Mouse (Mus musculus) limb, embryonic 13.5 days (tissue): ENCODE measurements around the gene Il9r. TPM values are rescaled to one million over a fixed set of nuclear protein-coding genes. Genes with fewer than 3 reads are reported as not detected.

Experiments
- ATAC-seq: fragments of 200-750 bp; cut with Nextera tagmentation; 2 replicates; pipeline ENCODE4 v1.8.0; 2017; ENCODE audit warnings: low read depth, moderate number of reproducible peaks, moderate TSS enrichment; ENCODE audit not compliant: low FRiP score
- H3K27ac ChIP-seq: fragments of 300-500 bp; sonication (generic); 2 replicates; pipeline ENCODE4 v1.5.1; 2015; ENCODE audit warnings: inconsistent platforms, mild to moderate bottlenecking, moderate library complexity
- H3K27me3 ChIP-seq: fragments of 300-500 bp; sonication (generic); 2 replicates; pipeline ENCODE4 v1.6.1; 2015; ENCODE audit warnings: mild to moderate bottlenecking, inconsistent platforms
- H3K36me3 ChIP-seq: fragments of 300-500 bp; sonication (generic); 2 replicates; pipeline ENCODE4 v1.6.1; 2015; ENCODE audit warnings: inconsistent platforms, mild to moderate bottlenecking, moderate library complexity
- H3K4me1 ChIP-seq: fragments of 300-500 bp; sonication (generic); 2 replicates; pipeline ENCODE4 v1.6.1; 2015; ENCODE audit warnings: inconsistent platforms
- H3K4me2 ChIP-seq: fragments of 300-500 bp; sonication (generic); replicated peaks from 2 replicates; pipeline ENCODE4 v1.6.1; 2015; ENCODE audit warnings: inconsistent platforms, mild to moderate bottlenecking, moderate library complexity
- H3K4me3 ChIP-seq: fragments of 300-500 bp; sonication (generic); 2 replicates; pipeline ENCODE4 v1.5.1; 2015; ENCODE audit warnings: moderate library complexity, mild to moderate bottlenecking, inconsistent platforms
- H3K9ac ChIP-seq: fragments of 300-500 bp; sonication (generic); 2 replicates; pipeline ENCODE4 v1.6.1; 2015; ENCODE audit warnings: mild to moderate bottlenecking, inconsistent platforms
- H3K9me3 ChIP-seq: fragments of 300-500 bp; sonication (generic); 2 replicates; pipeline ENCODE4 v1.6.1; 2016; ENCODE audit warnings: inconsistent platforms
- WGBS: fragments of 180-500 bp; shearing (Covaris S2); methylation state at CpG from one replicate; pipeline ENCODE4 v1.1.7; 2015; 5-methylcytosine and 5-hydroxymethylcytosine counted together
- polyA plus RNA-seq: library from polyadenylated mRNA; unstranded; fragments of >200 nt; fragmentation: Nextera tagmentation; extraction: Ambion mirVana; gene quantifications from 2 replicates; pipeline ENCODE4 v1.2.1, GENCODE M21; 2015

Il9r gene
- polyA plus RNA-seq, result 0.14 and 0.50 TPM in 2 replicates

DNA sequence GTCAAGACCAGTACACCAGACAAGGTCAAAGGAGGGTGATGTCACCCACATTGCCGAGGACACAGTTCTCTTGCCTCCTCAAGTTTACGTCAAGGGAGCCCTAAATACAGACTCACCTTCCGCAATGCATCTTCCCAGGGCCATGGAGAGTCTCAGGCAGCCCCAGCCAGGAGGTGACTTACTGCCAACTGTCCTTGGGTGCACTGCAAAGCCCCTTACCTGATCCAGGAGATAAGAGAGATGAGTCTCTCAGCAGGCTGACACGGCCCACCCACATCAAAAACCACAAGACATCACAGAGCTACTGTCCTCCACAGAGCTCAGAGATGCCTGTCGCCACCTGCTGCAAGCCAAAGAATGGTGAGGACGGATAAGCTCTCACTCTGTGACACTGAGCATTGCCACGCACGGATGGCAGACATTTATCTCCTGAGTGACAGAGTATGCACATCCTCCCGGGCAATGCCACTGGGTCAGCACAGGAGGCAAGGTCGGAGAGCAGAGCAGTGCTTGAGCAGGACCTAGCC is at the start of gene Il9r:
Il9r (minus strand) TSS at position 205 of the 527 bp plus-strand sequence.
- Histone ChIP-seq H3K9ac (no peak within 1 kb of the TSS), H3K27me3 (peaks cover 7% of the 10 kb centered on the region; the same call in 1 of the 2 replicates), H3K4me2 (no peak within 1 kb of the TSS), H3K27ac (no peak within 1 kb of the TSS), H3K9me3 (no peaks in the 10 kb centered on the region), H3K4me3 (no peak within 1 kb of the TSS), H3K4me1 (peaks cover 6% of the 10 kb centered on the region), H3K36me3 (no peaks in the 10 kb centered on the region)
- no peak for ATAC-seq
- WGBS, result 72% methylated on average over 10 of the region's 10 CpGs

DNA sequence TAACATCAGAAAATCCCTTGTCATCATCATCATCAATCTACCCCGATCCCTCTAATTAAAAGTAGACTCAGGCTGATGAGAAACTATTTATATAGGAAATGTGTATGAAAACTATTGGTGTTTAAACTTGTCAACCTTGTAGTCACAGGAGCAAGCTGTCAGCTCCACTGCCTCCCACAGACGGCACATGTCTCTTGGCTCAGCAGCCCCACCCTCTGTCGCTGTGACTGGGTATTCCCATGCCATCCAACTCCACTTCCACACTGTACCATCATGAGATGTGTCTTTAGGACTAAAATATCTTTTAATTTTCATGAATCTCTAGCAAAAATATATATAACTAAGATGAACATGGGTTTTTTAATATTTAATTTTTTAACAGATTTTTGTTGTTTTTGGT is 48.3 kb upstream of the Il9r start:
- Histone ChIP-seq H3K4me1 (no peaks in the 10 kb centered on the region), H3K27me3 (no peaks in the 10 kb centered on the region), H3K27ac (no peak overlapping the region), H3K36me3 (peaks cover 82% of the 10 kb centered on the region), H3K9ac (no peak overlapping the region), H3K4me2 (no peak overlapping the region), H3K4me3 (no peak overlapping the region), H3K9me3 (no peaks in the 10 kb centered on the region)
- ATAC-seq, result no peak
- WGBS, result 88% methylated on average over 3 of the region's 3 CpGs

DNA sequence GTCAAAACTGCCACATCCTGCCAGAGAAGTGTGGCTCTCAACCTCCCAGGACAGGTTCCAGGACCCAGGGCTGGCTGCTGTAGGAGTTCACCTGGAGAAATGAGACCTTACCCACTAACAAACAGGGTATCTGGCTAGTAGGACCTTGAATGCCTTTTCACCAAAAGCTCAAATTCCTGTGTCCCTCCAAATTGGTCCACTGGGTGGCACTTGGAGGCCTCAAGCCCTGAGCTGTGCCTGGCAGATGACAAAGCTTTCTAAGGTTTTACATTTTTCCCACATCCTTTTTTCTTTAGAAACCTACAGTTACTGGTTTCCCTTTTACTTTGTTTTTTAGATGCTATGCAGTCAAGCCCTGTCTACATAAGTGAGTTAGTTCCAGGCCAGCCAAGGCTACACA is 47.0 kb upstream of the Il9r start:
- Histone ChIP-seq H3K4me2 (no peak overlapping the region), H3K27me3 (no peaks in the 10 kb centered on the region), H3K27ac (no peak overlapping the region), H3K36me3 (peaks cover 81% of the 10 kb centered on the region), H3K4me1 (no peaks in the 10 kb centered on the region), H3K9ac (no peak overlapping the region), H3K4me3 (no peak overlapping the region), H3K9me3 (no peaks in the 10 kb centered on the region)
- ATAC-seq, result no peak

DNA sequence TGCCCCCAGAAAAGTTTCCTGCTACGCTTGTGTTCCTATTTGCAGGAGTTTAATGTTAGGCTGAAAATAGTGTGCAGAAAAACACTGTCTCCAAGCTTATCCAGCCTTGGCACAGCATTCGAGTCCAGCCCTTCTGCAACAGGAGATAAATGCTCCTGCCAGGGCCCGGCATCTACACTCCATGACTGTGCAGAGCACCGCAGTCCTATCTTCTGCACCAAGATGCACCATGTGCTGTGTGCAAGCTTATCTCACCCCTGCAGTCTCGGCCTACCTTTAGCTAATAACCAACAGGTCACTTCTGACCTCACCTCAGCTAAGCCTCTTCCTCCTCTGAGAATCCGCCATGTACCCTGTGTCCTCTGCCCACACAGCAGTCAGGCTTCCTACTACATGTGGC is 45.5 kb upstream of the Il9r start:
- Histone ChIP-seq H3K4me3 (no peak overlapping the region), H3K27ac (no peak overlapping the region), H3K4me2 (no peak overlapping the region), H3K4me1 (no peaks in the 10 kb centered on the region), H3K27me3 (no peaks in the 10 kb centered on the region), H3K36me3 (peaks cover 82% of the 10 kb centered on the region), H3K9ac (no peak overlapping the region), H3K9me3 (no peaks in the 10 kb centered on the region)
- 92% methylated on average over 6 of the region's 6 CpGs for WGBS
- no peak for ATAC-seq

DNA sequence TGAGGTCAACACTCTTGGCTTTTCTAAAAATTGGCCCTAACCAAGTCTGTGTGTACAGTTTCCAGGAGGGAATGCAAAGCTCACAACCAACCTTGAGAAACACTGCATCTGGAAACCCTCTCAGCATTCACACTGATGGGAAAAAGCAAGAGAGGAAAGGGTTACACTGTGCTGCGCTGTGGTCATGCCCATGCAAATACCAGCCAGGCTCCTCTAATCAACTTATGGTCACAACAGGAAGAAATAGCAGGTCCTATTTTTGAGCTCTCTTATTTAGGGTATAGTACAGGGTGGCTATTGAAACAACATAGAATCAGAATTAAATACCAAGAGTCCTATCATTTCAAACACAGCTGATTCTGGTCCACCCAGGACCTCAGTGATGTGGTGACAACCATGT is 44.5 kb upstream of the Il9r start:
- H3K4me3 ChIP-seq, result no peak overlapping the region
- no peak overlapping the region for H3K27ac ChIP-seq
- no peak; the same call in 1 of the 2 replicates for ATAC-seq
- no peaks in the 10 kb centered on the region for H3K4me1 ChIP-seq
- H3K9ac ChIP-seq, result no peak overlapping the region
- H3K9me3 ChIP-seq, result no peaks in the 10 kb centered on the region
- H3K27me3 ChIP-seq, result no peaks in the 10 kb centered on the region
- H3K4me2 ChIP-seq, result no peak overlapping the region
- peaks cover 82% of the 10 kb centered on the region for H3K36me3 ChIP-seq
- 81% methylated on average over 1 of the region's 1 CpGs for WGBS

DNA sequence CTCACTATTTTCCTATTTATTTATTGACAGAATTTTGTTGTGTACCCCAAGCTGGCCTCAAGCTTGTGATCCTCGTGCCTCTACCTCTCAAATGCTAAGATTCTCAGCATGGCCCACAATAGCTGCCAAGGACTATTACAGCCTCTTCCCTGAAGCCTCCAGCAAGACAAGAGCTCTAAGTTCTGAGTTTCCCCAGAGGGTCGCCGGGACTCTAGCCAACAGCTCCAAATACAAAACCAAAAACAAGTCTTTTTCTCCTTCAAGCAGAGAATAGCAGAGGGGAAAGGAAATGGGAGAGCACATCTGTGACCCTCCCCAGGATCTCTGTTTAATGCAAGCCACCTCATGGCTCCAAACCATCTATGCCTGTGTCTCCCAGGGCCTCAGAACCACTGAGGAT is 44.0 kb upstream of the Il9r start:
- 87% methylated on average over 3 of the region's 3 CpGs for WGBS
- Histone ChIP-seq H3K27ac (no peak overlapping the region), H3K36me3 (peaks cover 82% of the 10 kb centered on the region), H3K9ac (no peak overlapping the region), H3K4me1 (no peaks in the 10 kb centered on the region), H3K4me3 (no peak overlapping the region), H3K4me2 (no peak overlapping the region), H3K27me3 (no peaks in the 10 kb centered on the region), H3K9me3 (no peaks in the 10 kb centered on the region)
- ATAC-seq, result no peak

DNA sequence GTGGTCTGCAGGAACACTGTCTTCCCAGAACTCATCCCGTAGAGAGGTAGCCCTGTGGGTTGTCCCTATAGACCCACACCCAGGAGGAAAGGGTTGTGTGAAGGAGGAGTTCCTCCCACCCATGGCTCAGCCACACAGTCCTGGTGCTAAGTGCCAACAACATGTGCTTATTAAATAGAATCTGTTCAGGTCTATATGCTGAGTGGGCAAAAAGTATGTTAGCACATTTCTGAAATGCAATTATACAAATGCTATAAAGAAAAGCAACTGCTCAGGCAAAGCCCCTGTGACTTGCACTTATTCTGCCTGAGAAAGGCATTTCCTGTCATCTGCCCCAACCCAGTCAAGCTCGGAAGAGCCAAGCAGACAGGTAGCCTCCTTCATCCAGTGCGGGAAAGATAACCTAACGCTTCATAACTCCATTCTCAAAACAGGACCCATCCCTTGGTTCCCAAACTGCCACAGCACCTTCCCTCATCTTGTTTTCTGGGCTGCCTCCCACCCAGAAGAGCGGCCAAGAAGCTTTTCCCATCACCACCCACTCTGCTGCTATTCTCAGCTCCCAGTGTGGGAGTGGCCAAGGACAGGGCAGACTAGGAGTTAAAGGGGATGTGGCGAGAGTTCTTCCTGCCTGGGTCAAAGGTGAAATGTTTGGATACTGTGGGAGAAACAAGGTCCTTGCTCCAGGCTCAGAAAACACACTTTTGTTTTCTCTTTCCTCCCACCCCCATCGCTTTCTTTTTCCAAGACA is 43.3 kb upstream of the Il9r start:
- no peaks in the 10 kb centered on the region for H3K27me3 ChIP-seq
- H3K4me3 ChIP-seq, result no peak overlapping the region
- ATAC-seq, result no peak
- 0 out of 2 replicates have a peak overlapping the region, but pooled peaks have one; percentile 19 for H3K9ac ChIP-seq
- no peak overlapping the region for H3K27ac ChIP-seq
- H3K4me2 ChIP-seq, result no peak overlapping the region
- no peaks in the 10 kb centered on the region for H3K4me1 ChIP-seq
- WGBS, result 70% methylated on average over 7 of the region's 7 CpGs
- peaks cover 86% of the 10 kb centered on the region for H3K36me3 ChIP-seq
- no peaks in the 10 kb centered on the region for H3K9me3 ChIP-seq

DNA sequence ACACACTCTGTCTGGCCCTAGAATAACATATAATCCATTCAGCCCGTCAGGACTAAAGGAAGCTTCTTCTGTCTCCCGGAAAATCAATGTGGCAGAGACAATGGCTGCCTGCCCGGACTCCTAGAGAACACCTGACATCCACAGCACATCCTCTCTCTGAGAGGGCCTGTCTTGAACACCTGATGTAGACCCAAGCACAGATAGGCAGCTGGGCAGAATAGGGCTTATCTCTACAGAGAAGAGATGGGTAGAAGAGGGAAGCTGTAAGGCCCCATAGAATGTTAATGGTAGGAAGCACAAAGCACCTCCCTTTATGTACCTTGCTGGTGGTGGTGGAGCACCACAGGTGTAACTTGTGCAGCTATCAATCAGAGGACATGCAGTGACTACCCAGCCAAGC is 42.1 kb upstream of the Il9r start:
- Histone ChIP-seq H3K9ac (no peak overlapping the region), H3K4me2 (no peak overlapping the region), H3K36me3 (peaks cover 82% of the 10 kb centered on the region), H3K27me3 (no peaks in the 10 kb centered on the region), H3K27ac (no peak overlapping the region), H3K9me3 (no peaks in the 10 kb centered on the region), H3K4me3 (no peak overlapping the region), H3K4me1 (0 out of 2 replicates have a peak, but pooled peaks cover 3% of the 10 kb centered on the region)
- WGBS, result 82% methylated on average over 3 of the region's 3 CpGs
- no peak for ATAC-seq

DNA sequence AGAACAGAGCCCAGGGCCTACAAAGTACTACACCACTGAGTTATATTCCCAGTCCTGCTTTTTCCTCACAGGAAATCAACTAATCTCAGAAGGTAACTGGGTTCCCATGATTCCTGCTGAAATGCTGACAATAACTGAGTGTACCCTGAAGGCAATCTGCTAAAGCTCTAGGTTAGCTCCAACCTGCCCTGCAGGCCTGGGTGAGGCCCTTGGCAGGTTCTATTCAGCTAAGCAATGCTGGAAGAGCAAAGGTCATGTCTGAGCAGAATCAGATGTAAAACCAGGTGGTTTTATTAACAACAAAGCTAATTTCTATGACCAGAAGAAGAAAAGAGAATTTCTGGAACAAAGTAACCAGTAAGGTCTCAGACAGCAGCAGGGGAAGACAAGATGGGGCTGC is 41.3 kb upstream of the Il9r start:
- Histone ChIP-seq H3K27me3 (no peaks in the 10 kb centered on the region), H3K4me1 (peaks cover 3% of the 10 kb centered on the region; the same call in 1 of the 2 replicates), H3K4me3 (no peak overlapping the region), H3K4me2 (no peak overlapping the region), H3K9ac (no peak overlapping the region), H3K9me3 (no peaks in the 10 kb centered on the region), H3K36me3 (peaks cover 79% of the 10 kb centered on the region), H3K27ac (no peak overlapping the region)
- ATAC-seq, result no peak

DNA sequence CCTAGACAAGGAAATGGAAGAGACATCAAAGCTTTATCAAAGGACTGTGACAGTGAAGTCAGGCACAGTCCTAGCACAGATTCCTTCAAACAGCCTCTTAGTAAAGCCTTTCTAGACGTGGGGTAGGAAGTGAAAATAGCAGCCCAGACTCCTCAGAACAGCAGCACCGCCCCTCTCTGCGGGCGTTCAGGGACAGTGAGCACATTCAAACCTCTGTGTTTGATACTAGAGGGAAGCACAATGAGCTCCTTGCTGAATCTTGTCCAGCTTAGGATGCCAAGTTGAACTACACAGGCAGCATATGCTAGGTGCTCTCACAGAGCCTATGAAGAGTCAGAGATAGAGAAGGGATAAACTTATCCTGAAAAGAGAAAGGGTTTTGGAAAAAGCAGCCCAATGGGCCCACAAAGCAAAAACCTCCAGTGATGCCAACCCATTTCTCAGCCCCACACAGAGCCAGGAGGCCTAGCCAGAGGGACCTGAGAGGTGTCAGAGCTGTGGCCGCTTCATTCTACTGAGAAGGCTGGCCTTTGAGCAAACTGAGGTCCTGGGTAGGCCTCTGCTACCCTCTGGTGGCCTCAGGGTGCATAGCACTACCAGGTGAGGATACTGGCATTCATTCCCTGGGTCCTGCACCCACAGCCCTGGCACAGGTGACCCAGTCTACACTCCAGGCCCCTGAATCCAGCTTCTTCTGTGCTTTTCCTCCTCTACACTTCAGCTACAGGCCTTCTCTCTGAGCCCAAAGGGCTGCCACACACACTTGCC is 38.2 kb upstream of the Il9r start:
- no peak overlapping the region for H3K27ac ChIP-seq
- no peak overlapping the region for H3K4me3 ChIP-seq
- 59% methylated on average over 5 of the region's 5 CpGs for WGBS
- H3K4me1 ChIP-seq, result peaks cover 11% of the 10 kb centered on the region
- no peaks in the 10 kb centered on the region for H3K9me3 ChIP-seq
- H3K36me3 ChIP-seq, result peaks cover 82% of the 10 kb centered on the region
- H3K9ac ChIP-seq, result no peak overlapping the region
- ATAC-seq, result no peak
- no peaks in the 10 kb centered on the region for H3K27me3 ChIP-seq
- H3K4me2 ChIP-seq, result no peak overlapping the region

DNA sequence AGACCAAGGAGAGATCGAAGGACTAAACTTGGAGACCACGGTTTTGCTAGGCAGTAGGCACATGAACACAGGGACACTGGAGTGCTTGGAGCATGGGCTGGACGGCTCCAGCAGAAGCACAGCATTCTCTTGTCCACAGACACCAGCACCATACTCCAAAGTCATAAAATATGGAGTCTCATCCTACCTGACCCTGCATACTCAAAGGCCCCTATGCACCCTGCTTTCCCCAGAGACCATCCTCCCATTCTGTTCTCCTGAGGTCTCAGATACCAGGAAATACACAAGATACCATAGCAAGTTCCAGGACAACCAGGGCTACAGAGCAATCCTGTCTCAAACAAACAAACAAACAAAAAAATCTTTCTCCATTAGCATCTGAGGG is 37.3 kb upstream of the Il9r start:
- Histone ChIP-seq H3K4me1 (peaks cover 16% of the 10 kb centered on the region), H3K36me3 (peaks cover 83% of the 10 kb centered on the region), H3K9ac (0 out of 2 replicates have a peak overlapping the region, but pooled peaks have one; percentile 19), H3K4me2 (no peak overlapping the region), H3K9me3 (no peaks in the 10 kb centered on the region), H3K27me3 (no peaks in the 10 kb centered on the region), H3K4me3 (no peak overlapping the region), H3K27ac (no peak overlapping the region)
- WGBS, result 80% methylated on average over 3 of the region's 3 CpGs
- ATAC-seq, result no peak

DNA sequence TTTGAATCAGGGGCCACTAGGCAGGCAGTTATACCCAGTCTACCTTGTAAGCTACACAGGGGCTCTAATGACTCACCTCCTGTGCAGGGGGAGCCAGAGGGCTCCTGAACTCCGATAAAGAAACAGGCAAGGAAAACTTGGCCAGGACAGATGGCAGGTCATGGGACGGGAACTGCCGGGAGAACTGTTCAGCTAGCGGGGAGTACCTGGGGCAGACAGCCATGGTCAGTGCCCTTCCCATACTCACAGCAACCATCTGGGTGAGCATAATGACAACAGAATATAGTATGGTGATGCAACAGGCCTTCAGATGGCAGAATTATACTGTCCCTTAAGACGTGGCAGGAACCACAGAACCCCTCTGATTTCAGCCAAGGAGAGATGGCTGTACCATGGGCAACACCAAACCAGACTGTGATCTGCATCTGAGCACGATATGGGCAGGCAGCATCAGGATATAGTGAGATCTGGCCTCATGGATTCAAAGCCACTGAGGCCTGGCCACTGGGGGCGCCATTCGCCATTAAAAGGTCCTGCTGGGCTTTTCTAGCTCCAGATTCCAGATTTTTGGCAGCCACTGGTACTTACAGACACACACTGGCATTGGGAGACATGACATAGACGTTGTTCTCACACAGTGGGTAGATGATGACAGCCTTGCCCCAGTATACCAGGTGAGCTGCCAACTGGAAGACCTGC is 36.8 kb upstream of the Il9r start:
- no peaks in the 10 kb centered on the region for H3K27me3 ChIP-seq
- peaks cover 84% of the 10 kb centered on the region for H3K36me3 ChIP-seq
- H3K27ac ChIP-seq, result no peak overlapping the region
- H3K9me3 ChIP-seq, result no peaks in the 10 kb centered on the region
- peaks cover 16% of the 10 kb centered on the region for H3K4me1 ChIP-seq
- no peak overlapping the region for H3K4me3 ChIP-seq
- 63% methylated on average over 9 of the region's 9 CpGs for WGBS
- no peak for ATAC-seq
- H3K4me2 ChIP-seq, result no peak overlapping the region
- H3K9ac ChIP-seq, result peak overlapping the region; percentile 40; the same call in 1 of the 2 replicates
